13 mouse cellular contexts compared by ENCODE assay signal in the genomic region with DNA sequence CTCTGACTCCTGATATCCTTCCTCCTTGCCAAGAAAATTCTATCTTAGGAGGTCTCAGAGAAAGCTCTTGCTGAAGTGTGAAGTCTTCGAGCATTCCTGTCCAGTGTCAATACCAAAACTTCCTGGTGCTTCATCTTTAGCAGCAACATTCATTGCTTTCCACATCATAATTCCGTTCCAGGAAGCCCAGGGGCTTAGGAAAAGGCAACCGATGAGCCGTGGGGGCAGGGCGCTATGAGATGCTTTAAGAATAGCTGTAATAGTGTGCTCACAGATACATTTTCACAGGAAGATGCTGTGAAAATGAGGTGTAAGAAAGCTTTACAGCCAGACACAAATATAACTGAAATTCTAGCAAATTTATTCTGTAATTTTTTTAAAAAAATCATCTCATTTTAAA. TPM values are rescaled to one million over a fixed set of nuclear protein-coding genes. Genes with fewer than 3 reads are reported as not detected.
"Had no signal": no experiment of that assay in that cellular context is flagged by ENCODE, and none has a peak within 500 bp of the region (broad histone marks: within the 10 kb centered on the region; RNA-seq: fewer than 3 reads in every experiment).

No protein-coding gene starts in this region.

- DNase-seq: retina, postnatal 1 day; right cerebral cortex, adult 18-20 months; right cerebral cortex, postnatal 14 days; right cerebral cortex, postnatal 25 days; right cerebral cortex, postnatal 4 days; spleen, adult 18-20 months; thymus, adult 18-20 months; thymus, adult 2 months; thymus, postnatal 14 days; thymus, postnatal 25 days; thymus, postnatal 36 days; thymus, postnatal 4 days had no signal

RNA-seq across cellular contexts. Expression of a gene that starts 42.1 kb away (rescaled TPM):
- total RNA-seq: neutrophil, adult 5-6 weeks had no signal
